Mouse (Mus musculus) midbrain, embryonic 13.5 days (tissue): ENCODE measurements around the gene Tmem43. TPM values are rescaled to one million over a fixed set of nuclear protein-coding genes. Genes with fewer than 3 reads are reported as not detected.

Experiments used
- ATAC-seq: fragments of 200-750 bp; cut with Nextera tagmentation; 2 replicates; pipeline ENCODE4 v1.8.0; 2017; ENCODE audit warnings: mild to moderate bottlenecking, moderate TSS enrichment, moderate library complexity
- H3K27ac ChIP-seq: fragments of 300-500 bp; sonication (generic); 2 replicates; pipeline ENCODE4 v1.5.1; 2015; ENCODE audit warnings: inconsistent platforms, mild to moderate bottlenecking, moderate library complexity
- H3K27me3 ChIP-seq: fragments of 300-500 bp; sonication (generic); 2 replicates; pipeline ENCODE4 v1.6.1; 2015; ENCODE audit warnings: mild to moderate bottlenecking, inconsistent platforms
- H3K36me3 ChIP-seq: fragments of 300-500 bp; sonication (generic); 2 replicates; pipeline ENCODE4 v1.6.1; 2015; ENCODE audit warnings: mild to moderate bottlenecking, inconsistent platforms
- H3K4me1 ChIP-seq: fragments of 300-500 bp; sonication (generic); replicated peaks from 2 replicates; pipeline ENCODE4 v1.6.1; 2015; ENCODE audit warnings: inconsistent platforms
- H3K4me2 ChIP-seq: fragments of 300-500 bp; sonication (generic); replicated peaks from 2 replicates; pipeline ENCODE4 v1.6.1; 2015; ENCODE audit warnings: moderate library complexity, mild to moderate bottlenecking, inconsistent platforms
- H3K4me3 ChIP-seq: fragments of 300-500 bp; sonication (generic); replicated peaks from 2 replicates; pipeline ENCODE4 v1.5.1; 2015; ENCODE audit warnings: mild to moderate bottlenecking, inconsistent platforms
- H3K9ac ChIP-seq: fragments of 300-500 bp; sonication (generic); replicated peaks from 2 replicates; pipeline ENCODE4 v1.6.1; 2015; ENCODE audit warnings: mild to moderate bottlenecking, inconsistent platforms
- H3K9me3 ChIP-seq: fragments of 300-500 bp; sonication (generic); 2 replicates; pipeline ENCODE4 v1.6.1; 2016; ENCODE audit warnings: mild to moderate bottlenecking, inconsistent platforms
- WGBS: fragments of 180-500 bp; shearing (Covaris S2); methylation state at CpG from one replicate; pipeline ENCODE4 v1.1.7; 2015; 5-methylcytosine and 5-hydroxymethylcytosine counted together
- polyA plus RNA-seq: library from polyadenylated mRNA; unstranded; fragments of >200 nt; fragmentation: Nextera tagmentation; extraction: Ambion mirVana; gene quantifications from 2 replicates; pipeline ENCODE4 v1.2.1, GENCODE M21; 2015

The Tmem43 gene
- polyA plus RNA-seq, 1 experiment from 2014 or later: 48.4 TPM

- no peaks in the 10 kb centered on the region for H3K4me1 ChIP-seq
- no peaks in the 10 kb centered on the region for H3K27me3 ChIP-seq
- H3K9ac ChIP-seq: no peak overlapping the region
- H3K9me3 ChIP-seq: no peaks in the 10 kb centered on the region
- no peak overlapping the region for H3K4me2 ChIP-seq
- no peak overlapping the region for H3K4me3 ChIP-seq
- peaks cover 40% of the 10 kb centered on the region for H3K36me3 ChIP-seq
- 52% methylated on average over 5 of the region's 5 CpGs for WGBS
- 0 out of 2 replicates have a peak, but pooled peaks have one; percentile 58 for ATAC-seq
- no peak overlapping the region for H3K27ac ChIP-seq
Measured at GRCm38 (mm10) chr6:91527227-91527860, 53.8 kb downstream of the Tmem43 start.

- H3K9me3 ChIP-seq: no peaks in the 10 kb centered on the region
- H3K9ac ChIP-seq: no peak overlapping the region
- no peak for ATAC-seq
- 91% methylated on average over 7 of the region's 7 CpGs for WGBS
- no peaks in the 10 kb centered on the region for H3K4me1 ChIP-seq
- no peak overlapping the region for H3K4me2 ChIP-seq
- peaks cover 31% of the 10 kb centered on the region for H3K36me3 ChIP-seq
- H3K27ac ChIP-seq: no peak overlapping the region
- no peak overlapping the region for H3K4me3 ChIP-seq
- no peaks in the 10 kb centered on the region for H3K27me3 ChIP-seq
Measured at GRCm38 (mm10) chr6:91528265-91528664, 54.8 kb downstream of the Tmem43 start.

GRCm38 (mm10) chr6:91530673-91531072 is 57.2 kb downstream of the Tmem43 start:
- H3K36me3 ChIP-seq: peaks cover 9% of the 10 kb centered on the region; the same call in 1 of the 2 replicates
- no peak for ATAC-seq
- WGBS: 82% methylated on average over 8 of the region's 8 CpGs
- no peaks in the 10 kb centered on the region for H3K27me3 ChIP-seq
- H3K4me1 ChIP-seq: no peaks in the 10 kb centered on the region
- H3K4me3 ChIP-seq: no peak overlapping the region
- H3K27ac ChIP-seq: no peak overlapping the region
- H3K4me2 ChIP-seq: no peak overlapping the region
- no peak overlapping the region for H3K9ac ChIP-seq
- H3K9me3 ChIP-seq: no peaks in the 10 kb centered on the region

GRCm38 (mm10) chr6:91531276-91531675 is 57.8 kb downstream of the Tmem43 start:
- Histone ChIP-seq H3K4me2 (no peak overlapping the region), H3K4me3 (no peak overlapping the region), H3K36me3 (peaks cover 8% of the 10 kb centered on the region; the same call in 1 of the 2 replicates), H3K9ac (no peak overlapping the region), H3K9me3 (no peaks in the 10 kb centered on the region), H3K4me1 (no peaks in the 10 kb centered on the region), H3K27me3 (no peaks in the 10 kb centered on the region), H3K27ac (no peak overlapping the region)
- no peak for ATAC-seq
- 91% methylated on average over 6 of the region's 6 CpGs for WGBS

GRCm38 (mm10) chr6:91532661-91533060 is 59.2 kb downstream of the Tmem43 start:
- no peak for ATAC-seq
- Histone ChIP-seq H3K27me3 (no peaks in the 10 kb centered on the region), H3K27ac (no peak overlapping the region), H3K4me2 (no peak overlapping the region), H3K9ac (no peak overlapping the region), H3K4me1 (no peaks in the 10 kb centered on the region), H3K9me3 (no peaks in the 10 kb centered on the region), H3K36me3 (peaks cover 8% of the 10 kb centered on the region; the same call in 1 of the 2 replicates), H3K4me3 (no peak overlapping the region)
- WGBS: 75% methylated on average over 6 of the region's 6 CpGs

- H3K4me1 ChIP-seq: no peaks in the 10 kb centered on the region
- no peak overlapping the region for H3K9ac ChIP-seq
- WGBS: 73% methylated on average over 5 of the region's 5 CpGs
- H3K9me3 ChIP-seq: no peaks in the 10 kb centered on the region
- no peak for ATAC-seq
- H3K4me3 ChIP-seq: no peak overlapping the region
- H3K4me2 ChIP-seq: no peak overlapping the region
- no peak overlapping the region for H3K27ac ChIP-seq
- no peaks in the 10 kb centered on the region for H3K27me3 ChIP-seq
- H3K36me3 ChIP-seq: peaks cover 8% of the 10 kb centered on the region; the same call in 1 of the 2 replicates
Measured at GRCm38 (mm10) chr6:91533359-91533758, 59.9 kb downstream of the Tmem43 start.

- no peaks in the 10 kb centered on the region for H3K9me3 ChIP-seq
- H3K4me3 ChIP-seq: no peak overlapping the region
- H3K27me3 ChIP-seq: no peaks in the 10 kb centered on the region
- H3K27ac ChIP-seq: no peak overlapping the region
- H3K4me2 ChIP-seq: no peak overlapping the region
- H3K36me3 ChIP-seq: 0 out of 2 replicates have a peak, but pooled peaks cover 4% of the 10 kb centered on the region
- ATAC-seq: no peak
- no peaks in the 10 kb centered on the region for H3K4me1 ChIP-seq
- no peak overlapping the region for H3K9ac ChIP-seq
- 53% methylated on average over 2 of the region's 2 CpGs for WGBS
Measured at GRCm38 (mm10) chr6:91533771-91534170, 60.3 kb downstream of the Tmem43 start.

GRCm38 (mm10) chr6:91534268-91534667 is 60.8 kb downstream of the Tmem43 start:
- WGBS: 93% methylated on average over 4 of the region's 4 CpGs
- Histone ChIP-seq H3K9me3 (no peaks in the 10 kb centered on the region), H3K4me3 (no peak overlapping the region), H3K4me2 (no peak overlapping the region), H3K9ac (no peak overlapping the region), H3K4me1 (no peaks in the 10 kb centered on the region), H3K27me3 (no peaks in the 10 kb centered on the region), H3K27ac (no peak overlapping the region), H3K36me3 (no peaks in the 10 kb centered on the region)
- no peak for ATAC-seq

- WGBS: 59% methylated on average over 3 of the region's 3 CpGs
- H3K4me3 ChIP-seq: no peak overlapping the region
- no peak overlapping the region for H3K4me2 ChIP-seq
- no peaks in the 10 kb centered on the region for H3K9me3 ChIP-seq
- H3K27ac ChIP-seq: no peak overlapping the region
- H3K9ac ChIP-seq: no peak overlapping the region
- no peaks in the 10 kb centered on the region for H3K36me3 ChIP-seq
- H3K27me3 ChIP-seq: no peaks in the 10 kb centered on the region
- no peaks in the 10 kb centered on the region for H3K4me1 ChIP-seq
- ATAC-seq: no peak
Measured at GRCm38 (mm10) chr6:91535231-91535630, 61.7 kb downstream of the Tmem43 start.

GRCm38 (mm10) chr6:91536047-91536765 is 62.7 kb downstream of the Tmem43 start:
- Histone ChIP-seq H3K4me3 (no peak overlapping the region), H3K27me3 (no peaks in the 10 kb centered on the region), H3K4me2 (no peak overlapping the region), H3K27ac (no peak overlapping the region), H3K36me3 (no peaks in the 10 kb centered on the region), H3K4me1 (no peaks in the 10 kb centered on the region), H3K9ac (no peak overlapping the region), H3K9me3 (no peaks in the 10 kb centered on the region)
- no peak for ATAC-seq
- WGBS: 91% methylated on average over 11 of the region's 11 CpGs
